In genomic region chr3:29953269-29953668, GRCm38 (mm10) we compare ENCODE assay signal across 19 mouse cellular contexts.
A peak's percentile ranks its signal among the peaks of the same experiment; 100 is the strongest.
DNase-seq lines count a peak whose midpoint lies in the region; ATAC-seq and TF ChIP-seq lines count a peak whose summit lies in the region.
"Had no signal": no experiment of that assay in that cellular context is flagged by ENCODE, and none has a peak within 500 bp of the region (broad histone marks: within the 10 kb centered on the region; RNA-seq: fewer than 3 reads in every experiment).

No protein-coding gene starts in this region.

- no peak for DNase-seq in lung, postnatal 14 days
- peak; percentile 45 for DNase-seq in adipocyte (ENCODE audit: low spot score)
- DNase-seq in lung, postnatal 0 days (ENCODE audit: low spot score): peak; percentile 79
- no peak for DNase-seq in thymus, postnatal 0 days (ENCODE audit: low spot score)
- no peak for DNase-seq in left cerebral cortex, postnatal 36 days (ENCODE audit: low spot score in 2 of 2)
- DNase-seq in gastrocnemius, adult 8-10 months (ENCODE audit: low spot score in 2 of 2): no peak
- DNase-seq: adrenal gland, postnatal 10 days; cerebellum, adult 18-20 months; cerebellum, postnatal 36 days; heart, postnatal 36 days; kidney, adult 8-10 months; kidney, postnatal 36 days; liver, postnatal 0 days; thymus, postnatal 4 days had no signal

- ATAC-seq in lung, embryonic 15.5 days (ENCODE audit: borderline replicate concordance, extremely low read depth, low FRiP score, low TSS enrichment): peak; percentile 81; the same call in 1 of the 2 replicates
- peak; percentile 73 for ATAC-seq in lung, postnatal 0 days
- ATAC-seq: forebrain, embryonic 15.5 days; hindbrain, embryonic 16.5 days; liver, postnatal 0 days had no signal

- intact Hi-C loops in left cerebral cortex, postnatal 36 days (cut with DNase I): no loop called here

- TF ChIP-seq EP300 in lung, postnatal 0 days (IDR thresholded peaks at IDR 0.05): no peak; the same call in 1 of the 2 replicates

- TF ChIP-seq CTCF in lung, postnatal 0 days (IDR thresholded peaks at IDR 0.05): no peak

- WGBS in lung, embryonic 15.5 days: 41% methylated on average over 3 of the region's 3 CpGs
- 47% methylated on average over 3 of the region's 3 CpGs for WGBS in lung, postnatal 0 days

- H3K36me3 ChIP-seq in lung, embryonic 15.5 days: peaks cover 28% of the 10 kb centered on the region
- H3K36me3 ChIP-seq in lung, postnatal 0 days (ENCODE audit: insufficient read depth, low read length): no peaks in the 10 kb centered on the region; the same call in 1 of the 2 replicates
- H3K36me3 ChIP-seq: forebrain, embryonic 15.5 days had no signal

- H3K27ac ChIP-seq in lung, embryonic 15.5 days: peak overlapping the region; percentile 44; the same call in 1 of the 2 replicates
- no peak overlapping the region for H3K27ac ChIP-seq in lung, postnatal 0 days (ENCODE audit: low read length)
- H3K27ac ChIP-seq: forebrain, embryonic 15.5 days; heart, embryonic 13.5 days had no signal

- H3K9me3 ChIP-seq in lung, embryonic 15.5 days: no peaks in the 10 kb centered on the region
- no peaks in the 10 kb centered on the region for H3K9me3 ChIP-seq in lung, postnatal 0 days (ENCODE audit: low read length)
- H3K9me3 ChIP-seq: forebrain, embryonic 15.5 days; heart, embryonic 13.5 days had no signal

- no peak overlapping the region for H3K4me3 ChIP-seq in lung, embryonic 15.5 days
- no peak overlapping the region for H3K4me3 ChIP-seq in lung, postnatal 0 days (ENCODE audit: low read depth, low read length)
- H3K4me3 ChIP-seq: forebrain, embryonic 15.5 days; heart, embryonic 13.5 days had no signal

- H3K27me3 ChIP-seq in lung, embryonic 15.5 days: no peaks in the 10 kb centered on the region
- H3K27me3 ChIP-seq in lung, postnatal 0 days (replicated peaks; ENCODE audit: insufficient read depth, low read length): no peaks in the 10 kb centered on the region
- H3K27me3 ChIP-seq: forebrain, embryonic 15.5 days; heart, embryonic 13.5 days had no signal

- H3K4me1 ChIP-seq in lung, embryonic 15.5 days: peaks cover 18% of the 10 kb centered on the region
- no peaks in the 10 kb centered on the region for H3K4me1 ChIP-seq in lung, postnatal 0 days (ENCODE audit: insufficient read depth, low read depth, low read length)

- H3K9ac ChIP-seq in lung, embryonic 15.5 days: no peak overlapping the region
- no peak overlapping the region for H3K9ac ChIP-seq in lung, postnatal 0 days (replicated peaks; ENCODE audit: low read depth)
- H3K9ac ChIP-seq: forebrain, embryonic 15.5 days; heart, embryonic 13.5 days; liver, postnatal 0 days had no signal

- H3K4me2 ChIP-seq in lung, embryonic 15.5 days: no peak overlapping the region
- no peak overlapping the region for H3K4me2 ChIP-seq in lung, postnatal 0 days (replicated peaks; ENCODE audit: low read depth, low read length)
- H3K4me2 ChIP-seq: forebrain, embryonic 15.5 days; heart, embryonic 13.5 days; midbrain, embryonic 11.5 days had no signal

Comparison
In these comparisons a context has a peak if more than half of its experiments do, and no peak if none do; other contexts are left out.
1. DNase-seq: peak in adipocyte (single experiment) and lung, postnatal 0 days (single experiment); none in lung, postnatal 14 days (single experiment), thymus, postnatal 0 days (single experiment), left cerebral cortex, postnatal 36 days (0 of 2) and gastrocnemius, adult 8-10 months (0 of 2).